Mouse (Mus musculus) ES-E14 (cell line): ENCODE measurements around the gene B3galt1. TPM values are rescaled to one million over a fixed set of nuclear protein-coding genes. Genes with fewer than 3 reads are reported as not detected.
A peak's percentile ranks its signal among the peaks of the same experiment; 100 is the strongest.

ENCODE experiments used
- DNase-seq: peaks from one replicate; pipeline ENCODE4 v3.0.0-alpha.2; 2013; ENCODE audit warnings: low read depth, low spot score
- H3K27ac ChIP-seq: 2 replicates; pipeline ENCODE4 v1.5.1; 2012; ENCODE audit warnings: low read depth, mild to moderate bottlenecking, low read length, moderate library complexity, mixed read lengths; ENCODE audit not compliant: poor library complexity, insufficient read depth, severe bottlenecking
- H3K36me3 ChIP-seq: 2 replicates; pipeline ENCODE4 v1.6.1; 2012; ENCODE audit warnings: mild to moderate bottlenecking, low read length, moderate library complexity, mixed read lengths; ENCODE audit not compliant: control insufficient read depth, poor library complexity, insufficient read depth, severe bottlenecking
- H3K4me1 ChIP-seq, 2 experiments: fragments of 150-350 bp in 1 of 2; sonication (generic) in 1 of 2; 2 replicates each; pipeline ENCODE4 v1.6.1; 2012; ENCODE audit warnings: low read length in 2 of 2, mild to moderate bottlenecking in 1 of 2, mixed read lengths in 1 of 2; ENCODE audit not compliant: control insufficient read depth in 2 of 2, insufficient read depth in 2 of 2, poor library complexity in 1 of 2
- H3K4me3 ChIP-seq, 2 experiments: fragments of 150-350 bp in 1 of 2; sonication (generic) in 1 of 2; 2 replicates each; pipeline ENCODE4 v1.5.1; 2012; ENCODE audit warnings: low read length in 2 of 2, low read depth in 1 of 2, mild to moderate bottlenecking in 1 of 2, mixed read lengths in 1 of 2; ENCODE audit not compliant: insufficient read depth in 1 of 2, poor library complexity in 1 of 2, severe bottlenecking in 1 of 2
- H3K9ac ChIP-seq: 2 replicates; pipeline ENCODE4 v1.6.1; 2012; ENCODE audit warnings: low read depth, mild to moderate bottlenecking, low read length, mixed read lengths; ENCODE audit not compliant: poor library complexity, insufficient read depth, severe bottlenecking
- H3K9me3 ChIP-seq: fragments of 150-350 bp; sonication (generic); 2 replicates; pipeline ENCODE4 v1.6.1; 2012; ENCODE audit warnings: low read depth, mild to moderate bottlenecking, low read length; ENCODE audit not compliant: control insufficient read depth, insufficient read depth
- CHD2 ChIP-seq: IDR thresholded peaks from 2 replicates; pipeline ENCODE4 v1.6.1; 2014; ENCODE audit warnings: mild to moderate bottlenecking, low read depth, low read length, inconsistent platforms
- HCFC1 ChIP-seq: IDR thresholded peaks from 2 replicates; pipeline ENCODE4 v1.6.1; 2012; ENCODE audit warnings: low read length, inconsistent platforms, borderline replicate concordance; ENCODE audit not compliant: insufficient read depth
- MAFK ChIP-seq: IDR thresholded peaks from 2 replicates; pipeline ENCODE4 v1.6.1; 2014; ENCODE audit warnings: mild to moderate bottlenecking, low read depth, low read length, inconsistent platforms; ENCODE audit not compliant: insufficient read depth
- ZC3H11A ChIP-seq: IDR thresholded peaks from 2 replicates; pipeline ENCODE4 v1.6.1; 2012; ENCODE audit warnings: low read depth, mild to moderate bottlenecking, inconsistent platforms, low read length, borderline replicate concordance
- ZNF384 ChIP-seq: IDR thresholded peaks from 2 replicates; pipeline ENCODE4 v1.6.1; 2012; ENCODE audit warnings: low read depth, low read length, inconsistent platforms
- in situ Hi-C, 2 experiments: fragments of 600-800 bp; cut with MboI; formaldehyde crosslinking; loops; one replicate each; pipeline ENCODE4 v1.15.1; 2025; ENCODE audit warnings: low sequenced_read_pairs in 2 of 2, inconsistent platforms in 1 of 2; ENCODE audit not compliant: unreplicated experiment in 2 of 2
- total RNA-seq: library from RNA; depleted of rRNA; stranded (reverse); fragments of 300-350 nt; gene quantifications from 2 replicates; pipeline ENCODE4 v1.2.3, GENCODE M21; 2012; rRNA removed

The B3galt1 gene
- total RNA-seq = 1.5 and 3.0 TPM in 2 replicates

GRCm38 (mm10) chr2:67565480-67566331 lies at the start of gene B3galt1:
Gene B3galt1 (plus strand): TSS chr2:67565871.
- Histone ChIP-seq H3K9me3 (no peaks in the 10 kb centered on the region), H3K9ac (peak within 1 kb of the TSS; percentile 48), H3K4me1 (peaks cover 0 to 3% of the 10 kb centered on the region in 2 experiments; a peak in 1 of 4 replicates), H3K4me3 (peak within 1 kb of the TSS; percentile 74 to 86), H3K27ac (no peak within 1 kb of the TSS), H3K36me3 (no peaks in the 10 kb centered on the region)
- in situ Hi-C loops = no loop called here
- peak; percentile 60 for DNase-seq
- TF ChIP-seq MAFK (no peak), CHD2 (0 out of 2 replicates have a peak, but pooled peaks have one; percentile 19)

GRCm38 (mm10) chr2:67516405-67516804 lies 49.3 kb upstream of the B3galt1 start:
- H3K27ac ChIP-seq = no peak overlapping the region
- DNase-seq = no peak
- no peak overlapping the region for H3K9ac ChIP-seq
- no peaks in the 10 kb centered on the region for H3K9me3 ChIP-seq
- H3K4me3 ChIP-seq = no peak overlapping the region
- no peaks in the 10 kb centered on the region for H3K36me3 ChIP-seq
- TF ChIP-seq HCFC1 = no peak
- no peak for TF ChIP-seq ZC3H11A
- TF ChIP-seq CHD2 = no peak
- no peak for TF ChIP-seq MAFK
- TF ChIP-seq ZNF384 = no peak
- no peaks in the 10 kb centered on the region for H3K4me1 ChIP-seq
- in situ Hi-C loops = no loop called here

DNA sequence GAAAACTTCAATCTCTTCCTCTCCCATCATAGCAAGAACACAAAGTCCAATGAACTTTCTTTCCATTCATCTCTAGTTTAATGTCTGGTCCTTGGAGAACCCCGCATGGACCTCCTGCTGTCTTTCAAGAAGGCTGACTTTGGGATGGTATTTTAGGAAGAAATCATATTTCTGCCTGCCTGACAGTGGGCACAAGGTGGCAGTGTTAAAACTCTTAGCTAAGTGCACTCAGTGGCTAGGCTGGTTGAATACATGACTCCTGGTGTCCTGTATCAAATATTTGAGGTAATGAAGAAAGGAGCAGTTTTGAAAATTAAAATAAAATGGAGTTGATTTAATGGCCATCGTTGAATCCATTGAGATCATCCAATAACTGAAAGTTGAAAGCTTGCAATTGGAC lies 30.3 kb upstream of the B3galt1 start:
- in situ Hi-C loops = no loop called here
- H3K9ac ChIP-seq = no peak overlapping the region
- H3K9me3 ChIP-seq = no peaks in the 10 kb centered on the region
- no peaks in the 10 kb centered on the region for H3K4me1 ChIP-seq
- no peaks in the 10 kb centered on the region for H3K36me3 ChIP-seq
- DNase-seq = no peak
- TF ChIP-seq HCFC1 (no peak), ZNF384 (no peak), CHD2 (no peak), MAFK (no peak), ZC3H11A (no peak)
- H3K4me3 ChIP-seq = no peak overlapping the region
- no peak overlapping the region for H3K27ac ChIP-seq

DNA sequence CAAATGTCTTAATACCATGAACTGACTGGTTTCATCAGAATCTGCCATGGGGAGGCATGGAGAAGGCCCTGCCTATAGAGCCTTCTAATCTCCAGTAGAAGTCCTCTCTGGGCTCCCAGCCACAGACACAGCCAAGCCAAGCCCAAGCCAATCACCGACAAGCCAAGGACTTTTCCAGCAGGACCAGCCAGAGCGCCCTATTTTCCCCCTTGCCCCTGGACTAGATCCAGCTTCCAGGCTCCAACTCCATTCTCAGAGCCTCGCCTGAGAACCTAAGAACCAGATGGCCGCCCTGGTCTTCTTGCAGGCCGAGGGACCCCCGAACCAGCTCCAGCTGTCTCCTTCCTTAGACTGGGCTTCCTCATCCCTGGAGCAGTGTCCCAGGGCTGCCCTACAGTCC lies 26.2 kb upstream of the B3galt1 start:
- in situ Hi-C loops = no loop called here
- TF ChIP-seq ZNF384 (no peak), MAFK (no peak), HCFC1 (no peak), CHD2 (no peak), ZC3H11A (no peak)

More for the DNA sequence above, 26.2 kb upstream of the B3galt1 start:
- H3K4me3 ChIP-seq = no peak overlapping the region
- DNase-seq = no peak
- no peak overlapping the region for H3K27ac ChIP-seq
- H3K4me1 ChIP-seq = no peaks in the 10 kb centered on the region
- H3K9me3 ChIP-seq = no peaks in the 10 kb centered on the region
- no peaks in the 10 kb centered on the region for H3K36me3 ChIP-seq
- no peak overlapping the region for H3K9ac ChIP-seq
